Mouse (Mus musculus) brain, embryonic 14.5 days (tissue): ENCODE data around the gene Parp16.

ENCODE experiments used
- CTCF ChIP-seq: fragments of 200-500 bp; IDR thresholded peaks from 2 replicates; pipeline ENCODE4 v1.5.1; 2012; ENCODE audit warnings: inconsistent platforms, mild to moderate bottlenecking, moderate library complexity, borderline replicate concordance; ENCODE audit not compliant: insufficient read depth, insufficient read length; ENCODE audit errors: extremely low read depth
- POLR2A ChIP-seq: fragments of 200-500 bp; IDR thresholded peaks from 2 replicates; pipeline ENCODE4 v1.6.1; 2012; ENCODE audit warnings: mild to moderate bottlenecking, inconsistent platforms, borderline replicate concordance; ENCODE audit not compliant: poor library complexity, insufficient read depth, insufficient read length, severe bottlenecking; ENCODE audit errors: extremely low read depth

GRCm38 (mm10) chr9:65273048-65273809 lies 78.1 kb downstream of the Parp16 start:
- no peak for TF ChIP-seq POLR2A
- no peak for TF ChIP-seq CTCF
